Mouse (Mus musculus) midbrain, embryonic 15.5 days (tissue): Measurements from ENCODE around the gene Rubcnl. TPM values are rescaled to one million over a fixed set of nuclear protein-coding genes. Genes with fewer than 3 reads are reported as not detected.

ENCODE experiments used
- ATAC-seq: fragments of 200-750 bp; cut with Nextera tagmentation; replicated peaks from 2 replicates; pipeline ENCODE4 v1.8.0; 2017; ENCODE audit warnings: moderate TSS enrichment
- H3K27ac ChIP-seq: fragments of 300-500 bp; sonication (generic); 2 replicates; pipeline ENCODE4 v1.5.1; 2015; ENCODE audit warnings: mild to moderate bottlenecking, inconsistent platforms
- H3K27me3 ChIP-seq: fragments of 300-500 bp; sonication (generic); replicated peaks from 2 replicates; pipeline ENCODE4 v1.6.1; 2015; ENCODE audit warnings: inconsistent platforms
- H3K36me3 ChIP-seq: fragments of 300-500 bp; sonication (generic); replicated peaks from 2 replicates; pipeline ENCODE4 v1.6.1; 2015; ENCODE audit warnings: inconsistent platforms
- H3K4me1 ChIP-seq: fragments of 300-500 bp; sonication (generic); 2 replicates; pipeline ENCODE4 v1.6.1; 2015; ENCODE audit warnings: inconsistent platforms
- H3K4me2 ChIP-seq: fragments of 300-500 bp; sonication (generic); 2 replicates; pipeline ENCODE4 v1.6.1; 2015; ENCODE audit warnings: inconsistent platforms, mild to moderate bottlenecking, moderate library complexity
- H3K4me3 ChIP-seq: fragments of 300-500 bp; sonication (generic); 2 replicates; pipeline ENCODE4 v1.5.1; 2015; ENCODE audit warnings: mild to moderate bottlenecking, inconsistent platforms
- H3K9ac ChIP-seq: fragments of 300-500 bp; sonication (generic); 2 replicates; pipeline ENCODE4 v1.6.1; 2015; ENCODE audit warnings: mild to moderate bottlenecking, inconsistent platforms
- H3K9me3 ChIP-seq: fragments of 300-500 bp; sonication (generic); 2 replicates; pipeline ENCODE4 v1.6.1; 2016; ENCODE audit warnings: inconsistent platforms
- WGBS: fragments of 180-500 bp; shearing (Covaris S2); methylation state at CpG from one replicate; pipeline ENCODE4 v1.1.7; 2015; ENCODE audit warnings: mixed read lengths; 5-methylcytosine and 5-hydroxymethylcytosine counted together
- polyA plus RNA-seq: library from polyadenylated mRNA; unstranded; fragments of >200 nt; fragmentation: Nextera tagmentation; extraction: Ambion mirVana; gene quantifications from 2 replicates; pipeline ENCODE4 v1.2.1, GENCODE M21; 2015

The Rubcnl gene
- polyA plus RNA-seq, 1 experiment from 2014 or later: 0.06 TPM

DNA sequence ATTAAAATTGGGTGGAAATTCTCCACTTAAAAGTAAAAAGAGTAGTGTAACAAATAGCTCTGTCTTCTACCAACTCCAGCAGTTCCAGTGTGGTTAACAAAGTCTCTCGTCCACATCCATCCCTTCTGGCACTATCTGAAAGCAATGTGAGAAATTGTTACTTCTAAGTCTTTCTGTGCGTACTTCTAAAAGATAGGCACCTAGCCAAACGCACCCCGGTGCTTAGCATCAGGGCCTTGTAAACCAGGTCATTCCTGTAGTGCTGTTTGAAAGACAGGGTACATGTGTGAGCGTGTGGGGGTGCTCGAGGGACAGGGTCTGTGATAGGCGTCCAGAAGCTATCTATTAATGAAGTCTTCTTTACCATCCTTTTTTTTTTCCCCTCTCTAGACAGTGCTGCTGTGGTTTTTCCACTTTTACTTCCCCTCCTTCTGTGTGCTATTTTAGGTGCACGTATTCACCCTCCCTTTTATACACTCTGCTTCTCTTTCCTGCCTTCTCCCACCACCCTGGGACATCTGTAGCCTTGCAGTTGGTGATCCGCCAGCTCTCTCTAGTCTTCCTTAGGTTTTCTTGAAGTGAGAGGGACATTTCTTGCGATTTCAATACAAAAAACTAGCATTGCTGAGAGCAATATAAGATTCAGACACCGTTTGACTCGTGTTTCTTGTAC is 4.9 kb downstream of the Rubcnl start:
- Histone ChIP-seq H3K9me3 (no peaks in the 10 kb centered on the region), H3K27me3 (peaks cover 3% of the 10 kb centered on the region; the same call in 1 of the 2 replicates), H3K27ac (no peak overlapping the region), H3K4me3 (no peak overlapping the region), H3K36me3 (no peaks in the 10 kb centered on the region), H3K4me1 (peaks cover 7% of the 10 kb centered on the region; the same call in 1 of the 2 replicates), H3K9ac (no peak overlapping the region), H3K4me2 (no peak overlapping the region)
- WGBS: 84% methylated on average over 12 of the region's 12 CpGs
- no peak for ATAC-seq

DNA sequence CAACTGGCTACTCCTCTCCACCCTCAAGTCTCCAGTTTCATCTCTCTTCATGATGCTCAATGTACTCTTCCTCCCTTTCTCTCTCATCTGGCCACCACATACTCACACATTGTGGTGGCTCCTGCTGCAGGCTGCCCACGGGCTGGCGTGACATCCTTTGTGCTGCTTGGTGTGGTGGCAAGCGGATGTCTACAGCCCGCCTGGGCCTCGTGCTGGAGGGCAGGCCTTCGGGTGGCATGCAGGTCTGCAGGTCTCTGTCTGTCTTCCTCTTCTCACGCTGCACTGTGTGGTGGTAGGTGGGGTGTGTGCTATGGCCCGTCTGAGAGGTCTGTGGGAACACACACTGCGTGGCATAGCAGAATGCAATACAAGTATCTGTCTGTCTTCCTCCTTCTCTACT is 6.7 kb downstream of the Rubcnl start:
- H3K9ac ChIP-seq: no peak overlapping the region
- H3K9me3 ChIP-seq: no peaks in the 10 kb centered on the region
- H3K4me2 ChIP-seq: no peak overlapping the region
- H3K27ac ChIP-seq: no peak overlapping the region
- H3K4me1 ChIP-seq: no peaks in the 10 kb centered on the region
- no peaks in the 10 kb centered on the region for H3K36me3 ChIP-seq
- ATAC-seq: no peak
- no peaks in the 10 kb centered on the region for H3K27me3 ChIP-seq
- 91% methylated on average over 9 of the region's 9 CpGs for WGBS
- H3K4me3 ChIP-seq: no peak overlapping the region

DNA sequence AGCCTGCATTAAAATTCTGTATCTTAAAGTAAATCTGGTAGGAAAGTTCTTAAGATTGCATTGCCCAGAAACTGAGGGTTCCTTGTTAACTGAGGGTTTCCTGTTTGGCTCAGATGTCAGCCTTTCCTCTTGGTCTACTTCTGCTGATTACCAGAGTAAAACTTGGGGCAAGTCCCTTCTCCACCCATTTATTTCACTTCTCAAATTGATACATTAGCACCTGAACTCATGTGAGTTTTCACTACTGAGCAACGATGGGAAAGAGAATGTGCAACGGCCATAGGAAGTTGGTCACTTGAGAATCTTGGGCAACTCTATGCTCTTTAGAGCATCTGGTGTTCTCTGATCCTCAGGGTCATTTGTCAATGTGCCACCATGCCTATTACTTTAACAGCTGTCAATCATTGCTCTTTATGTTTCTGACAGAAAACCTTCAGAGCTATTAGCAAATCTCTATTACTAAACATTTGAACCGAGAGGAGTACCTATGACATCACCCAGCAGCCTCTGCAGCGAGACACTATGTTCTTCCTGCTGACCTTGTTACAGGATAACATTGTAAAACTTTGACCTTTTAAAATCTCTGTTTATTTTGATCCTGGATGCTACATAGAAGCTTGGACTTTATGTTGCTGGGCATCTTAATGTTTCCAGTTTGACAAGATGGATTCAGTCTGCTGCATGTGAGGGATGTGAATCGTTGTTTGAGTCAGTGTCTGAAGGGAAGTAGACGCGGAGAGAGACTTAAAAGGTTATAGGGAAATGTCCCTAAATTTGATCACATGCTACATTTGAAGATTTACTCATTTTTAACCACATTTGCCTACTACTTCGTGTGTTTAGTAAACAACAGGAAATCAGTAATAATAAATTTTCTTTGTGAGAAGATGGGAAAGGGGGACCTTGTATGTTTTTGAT is 9.2 kb downstream of the Rubcnl start:
- ATAC-seq: no peak

GRCm38 (mm10) chr14:75030764-75031163 is 14.9 kb downstream of the Rubcnl start:
- Histone ChIP-seq H3K36me3 (no peaks in the 10 kb centered on the region), H3K4me1 (no peaks in the 10 kb centered on the region), H3K9ac (no peak overlapping the region), H3K9me3 (no peaks in the 10 kb centered on the region), H3K4me2 (no peak overlapping the region), H3K4me3 (no peak overlapping the region), H3K27me3 (no peaks in the 10 kb centered on the region), H3K27ac (no peak overlapping the region)
- ATAC-seq: no peak
- 83% methylated on average over 7 of the region's 7 CpGs for WGBS

More for the DNA sequence above, 9.2 kb downstream of the Rubcnl start:
- H3K4me3 ChIP-seq: no peak overlapping the region
- no peaks in the 10 kb centered on the region for H3K36me3 ChIP-seq
- H3K9me3 ChIP-seq: no peaks in the 10 kb centered on the region
- H3K9ac ChIP-seq: no peak overlapping the region
- H3K27me3 ChIP-seq: no peaks in the 10 kb centered on the region
- no peak overlapping the region for H3K27ac ChIP-seq
- 85% methylated on average over 8 of the region's 8 CpGs for WGBS
- no peaks in the 10 kb centered on the region for H3K4me1 ChIP-seq
- no peak overlapping the region for H3K4me2 ChIP-seq

GRCm38 (mm10) chr14:75031999-75032575 is 16.3 kb downstream of the Rubcnl start:
- 82% methylated on average over 9 of the region's 9 CpGs for WGBS
- H3K4me2 ChIP-seq: no peak overlapping the region
- no peak for ATAC-seq
- no peak overlapping the region for H3K9ac ChIP-seq
- no peaks in the 10 kb centered on the region for H3K27me3 ChIP-seq
- no peak overlapping the region for H3K4me3 ChIP-seq
- no peaks in the 10 kb centered on the region for H3K9me3 ChIP-seq
- no peaks in the 10 kb centered on the region for H3K36me3 ChIP-seq
- H3K27ac ChIP-seq: no peak overlapping the region
- H3K4me1 ChIP-seq: no peaks in the 10 kb centered on the region

GRCm38 (mm10) chr14:75032742-75033141 is 16.9 kb downstream of the Rubcnl start:
- no peak overlapping the region for H3K9ac ChIP-seq
- no peaks in the 10 kb centered on the region for H3K27me3 ChIP-seq
- H3K36me3 ChIP-seq: no peaks in the 10 kb centered on the region
- H3K27ac ChIP-seq: no peak overlapping the region
- no peak overlapping the region for H3K4me2 ChIP-seq
- no peak overlapping the region for H3K4me3 ChIP-seq
- no peaks in the 10 kb centered on the region for H3K4me1 ChIP-seq
- ATAC-seq: no peak
- no peaks in the 10 kb centered on the region for H3K9me3 ChIP-seq
- 76% methylated on average over 4 of the region's 4 CpGs for WGBS

DNA sequence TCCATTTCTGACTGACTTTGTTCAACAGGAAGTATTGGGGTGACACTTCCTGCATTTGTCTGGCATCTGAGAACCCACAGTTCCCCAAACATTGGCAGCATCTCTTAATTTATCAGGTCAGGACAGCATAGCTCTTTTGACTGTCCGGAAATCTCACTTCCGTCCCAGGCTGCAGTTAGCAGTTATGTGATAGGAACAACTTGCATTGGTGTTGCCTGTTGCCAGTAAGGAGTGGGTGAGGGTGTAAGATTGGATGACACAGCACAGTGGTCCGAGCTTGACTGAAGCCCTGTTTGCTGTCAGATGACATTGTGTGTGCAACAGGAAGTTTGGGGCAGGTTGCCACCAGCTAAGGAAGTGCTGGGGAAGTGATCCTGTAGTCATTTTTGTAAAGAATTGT is 18.4 kb downstream of the Rubcnl start:
- Histone ChIP-seq H3K4me2 (no peak overlapping the region), H3K36me3 (no peaks in the 10 kb centered on the region)

DNA sequence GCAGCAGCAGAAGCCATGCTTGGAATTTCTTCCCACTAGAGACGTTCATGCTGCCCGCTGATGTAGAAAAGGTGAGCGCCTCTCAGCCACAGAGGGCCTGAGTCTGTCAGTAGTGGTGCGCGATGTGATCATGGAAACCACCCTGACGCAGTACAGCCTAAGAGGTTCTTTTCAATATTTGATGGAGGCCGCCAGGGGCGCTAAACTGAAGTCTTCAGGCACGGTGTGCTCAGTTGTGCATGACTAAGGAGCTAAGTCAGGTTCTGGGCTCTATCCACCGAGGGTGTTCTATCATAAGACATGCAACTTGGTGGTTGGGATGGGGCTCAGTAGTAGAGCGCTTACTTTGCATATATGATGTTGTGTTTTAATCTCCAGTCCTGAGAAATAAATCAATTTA is 19.6 kb downstream of the Rubcnl start:
- H3K27ac ChIP-seq: no peak overlapping the region
- no peaks in the 10 kb centered on the region for H3K4me1 ChIP-seq
- H3K9me3 ChIP-seq: no peaks in the 10 kb centered on the region
- H3K36me3 ChIP-seq: no peaks in the 10 kb centered on the region
- no peak overlapping the region for H3K4me2 ChIP-seq
- H3K27me3 ChIP-seq: no peaks in the 10 kb centered on the region
- 58% methylated on average over 11 of the region's 11 CpGs for WGBS
- no peak overlapping the region for H3K9ac ChIP-seq
- H3K4me3 ChIP-seq: no peak overlapping the region
- ATAC-seq: no peak

More for the DNA sequence above, 18.4 kb downstream of the Rubcnl start:
- Histone ChIP-seq H3K9me3 (no peaks in the 10 kb centered on the region), H3K9ac (no peak overlapping the region), H3K4me3 (no peak overlapping the region), H3K4me1 (no peaks in the 10 kb centered on the region), H3K27me3 (no peaks in the 10 kb centered on the region), H3K27ac (no peak overlapping the region)
- 87% methylated on average over 3 of the region's 3 CpGs for WGBS
- no peak for ATAC-seq

DNA sequence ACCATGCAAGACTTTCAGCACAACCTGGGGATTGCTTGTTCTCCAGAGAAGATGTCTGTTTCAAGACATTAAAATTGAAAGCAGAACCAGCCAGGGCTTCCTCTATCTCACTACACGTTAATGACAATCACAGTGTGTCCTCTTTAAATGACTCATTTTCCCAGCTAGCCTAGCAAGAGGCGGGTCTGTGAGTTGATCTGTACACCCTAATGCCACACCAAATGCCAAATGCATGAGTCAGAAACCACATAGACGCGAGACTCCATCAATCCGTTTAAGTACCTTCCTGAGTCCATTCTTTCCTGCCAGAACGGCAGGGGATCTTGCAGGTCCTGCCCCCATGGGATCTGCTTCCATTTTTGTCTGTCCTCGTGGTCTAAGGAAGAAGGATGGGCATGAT is 29.4 kb downstream of the Rubcnl start:
- Histone ChIP-seq H3K9ac (no peak overlapping the region), H3K4me2 (no peak overlapping the region), H3K9me3 (no peaks in the 10 kb centered on the region), H3K36me3 (no peaks in the 10 kb centered on the region), H3K4me1 (no peaks in the 10 kb centered on the region), H3K27me3 (no peaks in the 10 kb centered on the region), H3K27ac (no peak overlapping the region), H3K4me3 (no peak overlapping the region)
- no peak for ATAC-seq
- 82% methylated on average over 7 of the region's 7 CpGs for WGBS

DNA sequence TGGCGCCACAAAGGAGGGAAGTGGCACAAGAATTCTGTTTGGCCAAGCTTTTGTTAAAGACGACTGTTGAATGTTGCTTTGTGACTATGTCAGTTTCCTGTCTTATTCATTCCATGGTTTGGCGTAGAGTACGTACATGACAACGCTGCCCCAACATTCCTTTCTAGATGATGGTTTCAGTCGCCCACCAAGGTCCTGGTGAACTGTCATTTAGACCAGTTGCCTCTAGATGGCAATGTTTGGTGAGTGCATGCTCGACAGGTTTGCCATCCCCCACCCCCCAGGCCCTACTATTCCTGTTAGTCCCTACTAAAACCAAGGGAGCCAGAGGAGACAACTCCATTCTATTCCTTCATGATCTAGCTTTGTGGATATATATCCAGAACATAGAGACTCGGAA is 36.6 kb downstream of the Rubcnl start:
- Histone ChIP-seq H3K9me3 (no peaks in the 10 kb centered on the region), H3K4me1 (no peaks in the 10 kb centered on the region), H3K4me3 (no peak overlapping the region), H3K36me3 (no peaks in the 10 kb centered on the region), H3K9ac (no peak overlapping the region), H3K27ac (no peak overlapping the region), H3K4me2 (no peak overlapping the region), H3K27me3 (no peaks in the 10 kb centered on the region)
- ATAC-seq: no peak
- WGBS: 62% methylated on average over 8 of the region's 8 CpGs

DNA sequence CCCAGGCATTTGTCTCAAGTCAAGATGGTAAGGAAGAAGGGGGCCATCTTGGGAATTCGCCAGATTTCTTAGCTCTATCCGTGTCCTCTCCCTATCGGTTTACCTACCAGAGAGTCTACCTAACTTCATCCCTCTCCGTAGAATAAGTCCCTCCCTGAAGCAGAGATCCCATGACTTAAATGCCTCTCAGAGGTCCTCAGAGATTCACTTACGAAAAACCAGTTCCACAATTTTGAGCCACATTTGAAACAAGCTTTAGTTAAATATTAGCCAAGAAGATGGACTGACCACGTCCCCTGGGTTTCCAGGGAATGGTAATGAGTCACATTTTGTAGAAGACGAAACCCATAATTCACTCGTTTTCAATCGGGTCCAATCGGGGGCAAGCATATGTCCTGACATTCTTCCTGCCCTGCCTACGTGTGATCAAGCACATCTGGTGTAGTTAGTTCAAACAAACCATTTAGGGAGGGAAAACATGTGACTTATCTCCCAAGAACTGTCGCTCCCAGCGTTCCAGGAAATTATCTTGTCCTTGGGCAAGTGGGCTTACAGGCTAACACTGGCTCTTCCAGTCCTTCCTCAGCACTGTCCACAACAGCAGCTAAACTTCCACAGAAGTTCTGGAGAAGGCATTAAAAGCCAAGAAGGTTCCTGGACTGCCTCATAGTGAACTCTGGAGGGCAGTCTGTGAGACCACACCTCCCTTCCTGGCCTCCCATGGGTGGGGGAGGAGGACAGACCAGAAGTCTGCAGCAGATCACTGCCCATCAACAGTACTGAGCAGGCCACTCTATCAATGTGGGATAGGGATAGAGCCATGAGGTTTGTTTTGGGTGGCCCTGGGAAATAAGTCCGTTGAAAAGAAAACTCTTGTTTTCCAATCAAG is 38.9 kb downstream of the Rubcnl start:
- H3K36me3 ChIP-seq: no peaks in the 10 kb centered on the region
- no peaks in the 10 kb centered on the region for H3K9me3 ChIP-seq
- H3K27ac ChIP-seq: no peak overlapping the region
- H3K9ac ChIP-seq: no peak overlapping the region
- H3K27me3 ChIP-seq: no peaks in the 10 kb centered on the region
- no peak for ATAC-seq
- WGBS: 85% methylated on average over 14 of the region's 14 CpGs
- no peak overlapping the region for H3K4me2 ChIP-seq
- H3K4me3 ChIP-seq: no peak overlapping the region
- no peaks in the 10 kb centered on the region for H3K4me1 ChIP-seq
